Mouse (Mus musculus) limb, embryonic 10.5 days (tissue): ENCODE measurements around the gene Znrf2. TPM values are rescaled to one million over a fixed set of nuclear protein-coding genes. Genes with fewer than 3 reads are reported as not detected.

Experiments used
- DNase-seq: peaks from one replicate; pipeline ENCODE4 v3.0.0-alpha.2; 2017; ENCODE audit warnings: low spot score
- H3K27ac ChIP-seq: fragments of 300-500 bp; sonication (generic); 2 replicates; pipeline ENCODE4 v1.5.1; 2016; ENCODE audit warnings: mild to moderate bottlenecking
- H3K27me3 ChIP-seq: fragments of 300-500 bp; sonication (generic); 2 replicates; pipeline ENCODE4 v1.6.1; 2016; ENCODE audit warnings: low read depth, mild to moderate bottlenecking; ENCODE audit not compliant: poor library complexity, severe bottlenecking
- H3K36me3 ChIP-seq: fragments of 300-500 bp; sonication (generic); 2 replicates; pipeline ENCODE4 v1.6.1; 2016; ENCODE audit warnings: mild to moderate bottlenecking, moderate library complexity
- H3K4me1 ChIP-seq: fragments of 300-500 bp; sonication (generic); 2 replicates; pipeline ENCODE4 v1.6.1; 2016
- H3K4me3 ChIP-seq: fragments of 300-500 bp; sonication (generic); 2 replicates; pipeline ENCODE4 v1.5.1; 2016; ENCODE audit warnings: mild to moderate bottlenecking, moderate library complexity
- H3K9me3 ChIP-seq: fragments of 300-500 bp; sonication (generic); replicated peaks from 2 replicates; pipeline ENCODE4 v1.6.1; 2016; ENCODE audit warnings: mild to moderate bottlenecking
- WGBS: fragments of 180-500 bp; shearing (Covaris S2); methylation state at CpG from one replicate; pipeline ENCODE4 v1.1.7; 2016; 5-methylcytosine and 5-hydroxymethylcytosine counted together
- polyA plus RNA-seq: library from polyadenylated mRNA; unstranded; fragments of >200 nt; fragmentation: Nextera tagmentation; extraction: Ambion mirVana; gene quantifications from 2 replicates; pipeline ENCODE4 v1.2.1, GENCODE M21; 2016

Znrf2 gene
- polyA plus RNA-seq, 1 experiment from 2014 or later, result 2.0 TPM

GRCm38 (mm10) chr6:54916163-54916562 is 99.4 kb downstream of the Znrf2 start:
- Histone ChIP-seq H3K4me3 (no peak overlapping the region), H3K4me1 (no peaks in the 10 kb centered on the region), H3K9me3 (no peaks in the 10 kb centered on the region), H3K27ac (no peak overlapping the region), H3K27me3 (no peaks in the 10 kb centered on the region), H3K36me3 (no peaks in the 10 kb centered on the region)
- WGBS, result 65% methylated on average over 4 of the region's 4 CpGs
- DNase-seq, result no peak

GRCm38 (mm10) chr6:54916941-54917340 is 100.2 kb downstream of the Znrf2 start:
- Histone ChIP-seq H3K4me1 (no peaks in the 10 kb centered on the region), H3K36me3 (no peaks in the 10 kb centered on the region), H3K27ac (no peak overlapping the region), H3K9me3 (no peaks in the 10 kb centered on the region), H3K27me3 (no peaks in the 10 kb centered on the region), H3K4me3 (no peak overlapping the region)
- 77% methylated on average over 4 of the region's 4 CpGs for WGBS
- DNase-seq, result no peak

GRCm38 (mm10) chr6:54917523-54917922 is 100.8 kb downstream of the Znrf2 start:
- Histone ChIP-seq H3K27ac (no peak overlapping the region), H3K9me3 (no peaks in the 10 kb centered on the region), H3K36me3 (no peaks in the 10 kb centered on the region), H3K4me3 (no peak overlapping the region), H3K4me1 (no peaks in the 10 kb centered on the region), H3K27me3 (no peaks in the 10 kb centered on the region)
- peak; percentile 36 for DNase-seq
- 50% methylated on average over 4 of the region's 4 CpGs for WGBS

- Histone ChIP-seq H3K27me3 (no peaks in the 10 kb centered on the region), H3K9me3 (no peaks in the 10 kb centered on the region), H3K4me3 (no peak overlapping the region), H3K27ac (no peak overlapping the region), H3K36me3 (no peaks in the 10 kb centered on the region), H3K4me1 (no peaks in the 10 kb centered on the region)
- no peak for DNase-seq
- 89% methylated on average over 5 of the region's 5 CpGs for WGBS
Observed at GRCm38 (mm10) chr6:54918521-54918920, 101.8 kb downstream of the Znrf2 start.

DNA sequence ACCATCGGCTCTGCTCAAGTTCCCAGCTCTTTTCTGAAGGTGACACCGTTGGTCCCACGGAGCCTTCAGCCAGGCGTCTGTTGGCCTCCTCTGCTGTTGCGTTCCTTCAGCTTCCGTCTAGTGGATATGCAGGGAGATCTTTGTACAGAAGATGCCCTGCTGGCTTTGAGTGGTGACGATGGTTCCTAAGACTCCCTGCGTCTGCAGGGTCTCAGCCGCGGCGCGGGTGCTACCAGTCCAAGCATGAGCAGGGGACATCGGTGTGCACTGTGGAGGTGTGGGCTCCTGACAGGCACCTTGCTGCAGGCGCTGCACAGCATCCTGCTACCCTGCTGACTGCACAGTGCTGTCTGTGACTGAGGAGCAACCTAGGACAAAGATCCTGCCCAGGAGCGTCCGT is 107.8 kb downstream of the Znrf2 start:
- no peaks in the 10 kb centered on the region for H3K36me3 ChIP-seq
- WGBS, result 96% methylated on average over 16 of the region's 16 CpGs
- no peak overlapping the region for H3K27ac ChIP-seq
- peak; percentile 20 for DNase-seq
- no peaks in the 10 kb centered on the region for H3K4me1 ChIP-seq
- H3K27me3 ChIP-seq, result no peaks in the 10 kb centered on the region
- H3K4me3 ChIP-seq, result no peak overlapping the region
- no peaks in the 10 kb centered on the region for H3K9me3 ChIP-seq

DNA sequence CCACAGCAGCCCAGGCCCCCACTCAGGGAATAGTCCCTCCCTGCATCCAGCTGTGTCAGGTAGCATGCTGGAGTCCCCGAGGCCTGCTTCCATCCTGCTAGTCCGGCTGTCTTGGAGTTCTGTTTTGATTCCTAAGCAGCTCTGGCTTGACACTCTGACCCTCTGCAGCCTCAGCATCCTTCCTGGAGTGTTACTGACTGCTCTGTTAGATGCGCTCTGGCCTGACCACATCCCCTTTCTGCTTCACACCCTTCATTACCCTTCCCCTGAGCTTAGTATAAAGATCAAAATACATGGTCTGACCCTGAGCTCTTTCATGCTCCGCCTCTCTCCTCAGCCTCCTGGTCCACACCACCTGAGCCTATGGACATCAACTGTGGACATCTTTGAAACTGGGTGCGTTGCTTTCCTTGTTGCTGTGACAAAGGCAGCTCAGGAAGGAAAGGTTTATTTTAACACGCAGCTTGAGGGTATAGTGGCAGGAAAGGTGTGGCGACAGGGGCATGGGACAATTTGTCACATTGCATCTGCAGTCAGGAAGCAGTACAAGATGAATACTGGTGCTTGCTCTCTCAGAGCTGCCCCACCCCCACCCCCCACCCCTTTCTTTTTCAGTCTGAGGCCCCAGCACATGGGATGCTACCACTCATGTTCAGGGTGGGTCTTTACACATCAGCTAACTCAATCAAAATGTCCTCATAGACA is 109.2 kb downstream of the Znrf2 start:
- 68% methylated on average over 7 of the region's 7 CpGs for WGBS

GRCm38 (mm10) chr6:54926899-54927298 is 110.2 kb downstream of the Znrf2 start:
- DNase-seq, result no peak
- no peaks in the 10 kb centered on the region for H3K27me3 ChIP-seq
- no peak overlapping the region for H3K27ac ChIP-seq
- no peaks in the 10 kb centered on the region for H3K36me3 ChIP-seq
- no peak overlapping the region for H3K4me3 ChIP-seq
- no peaks in the 10 kb centered on the region for H3K4me1 ChIP-seq
- H3K9me3 ChIP-seq, result no peaks in the 10 kb centered on the region
- WGBS, result 74% methylated on average over 2 of the region's 2 CpGs

More for the DNA sequence above, 109.2 kb downstream of the Znrf2 start:
- Histone ChIP-seq H3K4me3 (no peak overlapping the region), H3K27ac (no peak overlapping the region), H3K4me1 (no peaks in the 10 kb centered on the region), H3K36me3 (no peaks in the 10 kb centered on the region), H3K27me3 (no peaks in the 10 kb centered on the region), H3K9me3 (no peaks in the 10 kb centered on the region)
- DNase-seq, result no peak

GRCm38 (mm10) chr6:54927946-54928345 is 111.2 kb downstream of the Znrf2 start:
- Histone ChIP-seq H3K27ac (no peak overlapping the region), H3K4me3 (no peak overlapping the region), H3K4me1 (no peaks in the 10 kb centered on the region), H3K36me3 (no peaks in the 10 kb centered on the region), H3K27me3 (no peaks in the 10 kb centered on the region), H3K9me3 (no peaks in the 10 kb centered on the region)
- DNase-seq, result no peak
- 92% methylated on average over 6 of the region's 6 CpGs for WGBS

GRCm38 (mm10) chr6:54931641-54932040 is 114.9 kb downstream of the Znrf2 start:
- no peaks in the 10 kb centered on the region for H3K36me3 ChIP-seq
- no peaks in the 10 kb centered on the region for H3K9me3 ChIP-seq
- H3K27me3 ChIP-seq, result no peaks in the 10 kb centered on the region
- no peak overlapping the region for H3K27ac ChIP-seq
- H3K4me1 ChIP-seq, result no peaks in the 10 kb centered on the region
- DNase-seq, result no peak
- WGBS, result 89% methylated on average over 4 of the region's 4 CpGs
- no peak overlapping the region for H3K4me3 ChIP-seq

- no peak for DNase-seq
- Histone ChIP-seq H3K4me3 (no peak overlapping the region), H3K36me3 (no peaks in the 10 kb centered on the region), H3K9me3 (no peaks in the 10 kb centered on the region), H3K4me1 (no peaks in the 10 kb centered on the region), H3K27me3 (no peaks in the 10 kb centered on the region), H3K27ac (no peak overlapping the region)
- WGBS, result 92% methylated on average over 12 of the region's 12 CpGs
Observed at GRCm38 (mm10) chr6:54932526-54932925, 115.8 kb downstream of the Znrf2 start.

DNA sequence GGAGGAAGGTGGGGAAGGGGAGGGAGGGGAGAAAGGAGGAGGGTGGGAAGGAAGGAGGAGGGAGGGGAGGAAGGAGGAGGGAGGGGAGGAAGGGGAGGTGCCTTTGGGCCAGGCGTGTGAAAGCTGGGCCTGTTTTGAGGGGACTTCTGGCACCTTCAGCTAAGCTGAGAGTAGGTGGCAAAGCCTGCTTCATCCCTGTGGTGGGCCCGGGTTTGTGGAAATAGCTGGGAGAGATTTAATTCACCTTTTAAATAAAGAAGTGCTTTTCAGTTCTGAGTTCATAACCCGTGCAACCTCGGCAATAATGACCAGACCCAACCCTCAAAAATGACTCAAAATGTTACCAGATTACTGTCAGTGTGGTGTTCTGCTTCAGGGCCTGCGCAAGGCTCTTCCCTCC is 116.5 kb downstream of the Znrf2 start:
- 80% methylated on average over 5 of the region's 5 CpGs for WGBS
- DNase-seq, result no peak
- Histone ChIP-seq H3K27ac (no peak overlapping the region), H3K36me3 (no peaks in the 10 kb centered on the region), H3K4me1 (no peaks in the 10 kb centered on the region), H3K9me3 (no peaks in the 10 kb centered on the region), H3K27me3 (no peaks in the 10 kb centered on the region), H3K4me3 (no peak overlapping the region)

DNA sequence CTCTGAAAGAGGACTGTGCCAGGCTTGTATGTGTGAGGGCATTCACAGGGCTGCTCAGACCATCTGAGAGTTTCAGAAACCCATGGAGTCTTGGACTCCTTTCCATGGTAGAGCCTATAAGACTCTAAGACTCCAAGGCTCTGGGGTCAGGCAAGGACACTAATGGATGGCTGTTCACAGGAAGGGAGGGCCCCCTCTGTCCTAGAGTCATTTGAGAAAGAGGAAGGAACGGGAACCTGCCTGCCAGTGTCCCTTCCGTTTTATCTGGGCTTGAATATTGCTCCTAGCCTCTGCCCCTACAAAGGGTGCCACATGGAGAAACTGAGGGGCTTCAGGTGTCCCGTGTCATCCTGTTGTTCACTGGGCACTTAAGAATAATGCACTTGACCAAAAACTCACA is 117.2 kb downstream of the Znrf2 start:
- no peaks in the 10 kb centered on the region for H3K9me3 ChIP-seq
- no peaks in the 10 kb centered on the region for H3K36me3 ChIP-seq
- H3K27ac ChIP-seq, result no peak overlapping the region
- DNase-seq, result no peak
- no peaks in the 10 kb centered on the region for H3K4me1 ChIP-seq
- no peaks in the 10 kb centered on the region for H3K27me3 ChIP-seq
- WGBS, result 72% methylated on average over 3 of the region's 3 CpGs
- H3K4me3 ChIP-seq, result no peak overlapping the region

GRCm38 (mm10) chr6:54934313-54934712 is 117.6 kb downstream of the Znrf2 start:
- WGBS, result 91% methylated on average over 8 of the region's 8 CpGs
- no peak overlapping the region for H3K4me3 ChIP-seq
- no peaks in the 10 kb centered on the region for H3K36me3 ChIP-seq
- no peak for DNase-seq
- H3K27me3 ChIP-seq, result no peaks in the 10 kb centered on the region
- no peaks in the 10 kb centered on the region for H3K9me3 ChIP-seq
- no peaks in the 10 kb centered on the region for H3K4me1 ChIP-seq
- H3K27ac ChIP-seq, result no peak overlapping the region

- WGBS, result 83% methylated on average over 5 of the region's 5 CpGs
- Histone ChIP-seq H3K4me1 (0 out of 2 replicates have a peak, but pooled peaks cover 3% of the 10 kb centered on the region), H3K4me3 (no peak overlapping the region), H3K36me3 (no peaks in the 10 kb centered on the region), H3K27me3 (no peaks in the 10 kb centered on the region), H3K9me3 (no peaks in the 10 kb centered on the region), H3K27ac (no peak overlapping the region)
- no peak for DNase-seq
Observed at GRCm38 (mm10) chr6:54934930-54935329, 118.2 kb downstream of the Znrf2 start.
